8 mouse cellular contexts compared by ENCODE assay signal in the genomic region with DNA sequence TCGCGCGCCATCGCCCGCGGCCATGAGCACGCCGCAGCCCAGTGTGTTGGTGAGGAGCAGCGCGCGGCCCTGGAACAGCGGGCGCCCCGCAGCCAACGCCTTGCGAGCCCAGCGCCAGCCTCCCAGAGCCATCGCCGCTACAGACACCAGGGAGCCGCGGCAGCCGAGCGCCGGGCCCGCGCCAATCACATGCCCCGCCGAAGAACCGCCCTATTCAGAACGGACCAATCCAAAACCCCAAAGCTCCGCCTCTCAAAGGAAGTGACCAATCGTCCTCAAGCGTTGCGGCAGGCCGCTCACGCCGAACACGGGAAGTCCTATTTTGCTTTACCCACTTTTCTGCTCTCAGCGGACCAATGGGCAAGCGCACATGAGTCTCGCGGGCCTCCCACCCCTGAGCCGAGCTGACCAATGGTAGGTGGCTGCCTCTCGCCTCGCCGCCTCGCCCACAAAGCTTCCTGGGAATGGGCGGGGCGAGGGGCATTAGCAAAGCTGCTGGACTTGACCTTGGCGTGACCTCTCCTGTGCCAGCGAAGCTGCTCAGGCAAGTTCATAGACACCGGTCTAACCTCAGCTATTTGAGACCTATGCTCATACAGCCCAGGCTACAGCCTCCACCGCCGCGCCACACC. TPM values are rescaled to one million over a fixed set of nuclear protein-coding genes. Genes with fewer than 3 reads are reported as not detected.
DNase-seq lines count a peak whose midpoint lies in the region; ATAC-seq lines count a peak whose summit lies in the region.

A gene (minus strand): TSS at position 172 of the 632 bp plus-strand sequence.

- H3K4me1 ChIP-seq in hindbrain, embryonic 15.5 days (replicated peaks), result peaks cover 53% of the 10 kb centered on the region

- H3K4me2 ChIP-seq in hindbrain, embryonic 15.5 days, result peak within 1 kb of the TSS; percentile 95

- H3K9ac ChIP-seq in hindbrain, embryonic 15.5 days, result peak within 1 kb of the TSS; percentile 75

- H3K27ac ChIP-seq in hindbrain, embryonic 15.5 days (replicated peaks), result peak within 1 kb of the TSS; percentile 81

- no peaks in the 10 kb centered on the region for H3K9me3 ChIP-seq in hindbrain, embryonic 15.5 days

- peak; percentile 96 for ATAC-seq in hindbrain, embryonic 15.5 days (ENCODE audit: low FRiP score, low read depth)

- H3K27me3 ChIP-seq in hindbrain, embryonic 15.5 days, result no peaks in the 10 kb centered on the region

- H3K4me3 ChIP-seq in hindbrain, embryonic 15.5 days, result peak within 1 kb of the TSS; percentile 67

- H3K36me3 ChIP-seq in hindbrain, embryonic 15.5 days, result peaks cover 17% of the 10 kb centered on the region

- DNase-seq in T-cell, adult 2 months (ENCODE audit: low spot score), result peak; percentile 97
- peak; percentile 94 to 95 for DNase-seq in cerebellum, postnatal 36 days
- DNase-seq in frontal cortex, postnatal 36 days (ENCODE audit: low spot score in 2 of 2), result peak; percentile 94 to 98
- DNase-seq in left cerebral cortex, adult 11 months (ENCODE audit: low spot score), result peak; percentile 94
- DNase-seq in lung, postnatal 4 days, result peak; percentile 97 to 98
- DNase-seq in retina, postnatal 7 days (ENCODE audit: low read depth, low spot score), result peak; percentile 98
- DNase-seq in urinary bladder, adult 2 months (ENCODE audit: low spot score), result peak; percentile 77

- under 1% methylated on average over 55 of the region's 55 CpGs for WGBS in hindbrain, embryonic 15.5 days

RNA-seq across cellular contexts. Expression of the gene that starts here (rescaled TPM):
- 40.4 and 44.9 TPM in 2 replicates for polyA plus RNA-seq in hindbrain, embryonic 15.5 days (2015; fragmentation: Nextera tagmentation; extraction: Ambion mirVana)
- polyA plus RNA-seq in urinary bladder, adult 2 months (2012; rRNA removed), result 38.2 and 41.9 TPM in 2 replicates

Comparison
In these comparisons a context has a peak if more than half of its experiments do, and no peak if none do; other contexts are left out.
1. Peak in every context shown above with its lines: DNase-seq, ATAC-seq, H3K4me3 ChIP-seq and H3K27ac ChIP-seq.